Mouse (Mus musculus) mouse embryonic stem cell (cell line): ENCODE measurements around the gene Zfp986.
"Not testable (repeated sequence)": the region's sequence is repeated elsewhere in the genome, so short reads cannot be mapped to it uniquely, and the experiment has no call there.

ENCODE experiments used
- in situ Hi-C, 2 experiments: fragments of 300-500 bp; cut with MboI; formaldehyde crosslinking; loops; 1 replicate in 1 of 2; 3 replicates in 1 of 2; pipeline ENCODE4 v1.14.3; 2019 to 2020; ENCODE audit warnings: low sequenced_read_pairs in 2 of 2, low pct_unique_long_range_greater_than_20kb in 1 of 2, mixed read lengths in 1 of 2; ENCODE audit not compliant: unreplicated experiment in 1 of 2

Zfp986 gene

DNA sequence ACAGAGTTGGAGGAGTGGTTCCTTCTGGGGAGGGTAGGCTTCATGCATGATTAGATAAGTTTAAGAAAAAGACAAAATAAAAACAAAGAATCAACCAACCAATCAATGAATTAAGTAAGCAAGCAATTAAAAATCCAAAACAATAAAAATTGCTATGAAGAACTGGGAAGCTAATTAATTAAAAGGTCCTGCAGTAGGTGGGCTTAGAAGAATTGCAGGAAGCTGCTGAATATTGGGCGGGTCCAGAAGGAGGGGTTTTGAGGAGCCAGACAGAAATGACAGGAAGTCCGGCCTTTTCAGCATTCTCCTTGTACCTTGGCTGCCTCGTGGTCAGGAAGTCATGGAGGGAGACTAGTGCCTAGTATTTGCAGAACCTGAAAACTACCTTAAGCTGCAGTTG is at the start of gene Zfp986:
Gene Zfp986 (plus strand): TSS at position 301 of the 400 bp plus-strand sequence.
- in situ Hi-C loops, result not testable (repeated sequence)

DNA sequence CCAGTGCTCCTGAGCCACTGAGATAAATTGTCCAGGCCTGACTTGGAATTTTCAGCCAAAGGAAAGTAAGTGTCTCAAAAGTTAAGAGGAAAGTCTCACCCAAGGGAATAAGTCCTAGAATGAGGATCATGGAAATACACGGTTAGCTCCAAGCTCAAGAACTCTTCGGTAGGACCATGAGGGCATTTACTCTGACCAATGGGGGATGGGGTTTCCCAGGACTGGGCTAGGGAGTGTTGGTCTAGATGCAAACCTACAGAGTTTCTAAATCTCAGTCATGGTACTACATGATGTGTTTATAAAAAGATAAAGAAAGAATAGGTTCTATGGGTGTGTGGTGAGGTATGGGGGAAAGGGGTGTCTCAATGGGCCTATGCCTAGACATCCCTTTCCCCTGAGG is 48.6 kb upstream of the Zfp986 start:
- in situ Hi-C loops, result not testable (repeated sequence)

DNA sequence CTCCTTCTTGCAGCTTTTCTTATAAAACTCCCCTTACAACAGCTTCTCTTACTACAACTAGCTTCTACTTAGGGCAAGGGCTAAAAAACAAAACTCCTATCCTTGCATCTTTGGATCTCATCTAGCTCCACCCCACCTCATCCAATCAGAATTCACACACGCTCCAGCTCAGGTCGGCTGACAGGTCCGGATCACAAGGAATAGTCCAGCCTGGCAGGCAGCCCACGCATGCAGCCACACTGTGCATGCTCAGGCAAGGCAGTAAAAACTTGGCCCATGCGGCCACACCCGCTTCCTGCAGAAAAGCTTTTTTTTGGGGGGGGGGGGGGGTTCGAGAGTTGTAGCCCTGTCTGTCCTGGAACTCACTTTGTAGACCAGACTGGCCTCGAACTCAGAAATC is 43.0 kb upstream of the Zfp986 start:
- in situ Hi-C loops, result not testable (repeated sequence)

DNA sequence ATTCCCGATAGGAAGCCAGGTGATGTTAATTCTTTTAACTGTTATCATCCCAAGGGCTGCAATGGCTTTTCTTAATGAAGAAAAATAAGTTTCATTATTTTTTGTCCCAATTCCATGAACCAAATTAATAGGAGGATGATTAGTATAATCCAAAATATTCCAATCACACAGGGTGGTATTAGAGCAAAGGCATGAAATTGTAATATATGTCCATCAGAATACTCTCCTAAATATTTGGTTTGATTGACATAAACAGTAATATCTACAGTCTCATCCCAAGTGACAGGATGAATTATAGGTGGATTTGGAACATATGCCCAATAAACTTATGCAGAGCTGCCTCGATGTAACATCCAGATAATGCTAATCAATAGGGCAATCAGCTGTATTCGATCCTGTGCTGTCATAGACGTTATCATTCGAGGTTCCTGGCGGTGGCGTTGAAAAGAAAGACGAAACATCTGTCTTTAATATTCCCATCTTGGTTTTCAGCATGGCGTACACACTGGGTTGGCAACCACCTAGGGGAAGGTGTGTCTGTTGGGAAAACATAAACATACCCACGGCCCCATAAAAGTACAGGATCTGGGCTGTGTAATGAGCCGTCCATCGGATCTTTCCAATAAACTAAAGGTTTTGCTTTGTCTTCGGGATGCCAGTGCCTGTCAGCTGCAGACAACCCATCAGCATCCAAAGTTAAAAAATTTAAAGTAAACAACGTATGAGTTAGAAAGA is 37.1 kb upstream of the Zfp986 start:
- in situ Hi-C loops, result not testable (repeated sequence)

DNA sequence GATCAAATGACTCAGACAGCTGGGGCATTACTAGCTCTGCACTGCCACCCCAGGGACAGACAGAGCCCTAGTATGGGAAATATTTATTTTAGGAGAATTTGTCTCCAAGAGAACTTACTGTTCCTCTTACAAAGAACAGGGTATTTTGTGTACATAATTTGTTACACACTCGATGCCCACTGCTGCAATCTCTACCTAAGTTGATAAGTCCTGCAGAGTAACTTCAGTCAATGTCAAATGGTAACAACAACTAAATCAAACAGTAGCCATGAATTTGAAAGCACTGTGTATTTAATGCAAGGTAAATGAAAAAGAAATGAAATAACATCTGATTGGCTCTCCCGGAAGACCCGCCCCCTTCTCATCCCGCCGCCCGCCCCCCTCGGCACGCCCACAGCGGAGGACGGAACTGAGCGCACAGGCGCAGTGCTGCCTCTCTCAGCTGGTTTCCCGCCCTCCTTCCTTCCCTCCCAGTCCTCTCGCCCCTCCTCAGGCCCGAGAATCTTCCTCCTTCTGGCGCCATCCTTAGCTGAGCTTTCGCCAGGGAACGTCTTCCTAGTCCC is 32.2 kb upstream of the Zfp986 start:
- in situ Hi-C loops, result not testable (repeated sequence)

DNA sequence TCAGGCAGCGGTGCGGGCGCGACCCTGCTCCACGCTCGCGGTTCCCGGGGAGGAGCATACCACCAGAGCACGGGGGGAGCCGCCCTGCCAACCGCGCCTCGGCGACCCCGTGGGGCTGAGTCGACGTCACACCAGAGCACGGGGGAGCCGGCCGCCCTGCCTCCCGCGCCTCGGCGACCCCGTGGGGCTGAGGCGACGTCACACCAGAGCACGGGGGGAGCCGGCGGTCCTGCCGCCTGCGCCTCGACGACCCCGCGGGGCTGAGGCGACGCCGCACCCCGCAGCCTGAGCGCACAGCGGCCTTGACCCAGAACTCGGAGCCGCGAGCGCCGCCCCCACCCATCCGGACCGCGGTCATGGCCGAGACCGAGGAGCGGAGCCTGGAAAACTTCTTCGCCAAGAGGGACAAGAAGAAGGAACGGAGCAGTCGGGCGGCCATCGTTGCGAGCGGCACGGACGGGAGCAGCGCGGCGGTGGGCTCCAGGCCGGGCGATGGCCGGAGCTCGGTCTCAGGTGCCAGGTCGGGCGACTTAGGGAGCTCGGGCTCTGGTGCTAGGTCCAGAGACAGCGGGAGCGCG is 31.6 kb upstream of the Zfp986 start:
- in situ Hi-C loops, result not testable (repeated sequence)

DNA sequence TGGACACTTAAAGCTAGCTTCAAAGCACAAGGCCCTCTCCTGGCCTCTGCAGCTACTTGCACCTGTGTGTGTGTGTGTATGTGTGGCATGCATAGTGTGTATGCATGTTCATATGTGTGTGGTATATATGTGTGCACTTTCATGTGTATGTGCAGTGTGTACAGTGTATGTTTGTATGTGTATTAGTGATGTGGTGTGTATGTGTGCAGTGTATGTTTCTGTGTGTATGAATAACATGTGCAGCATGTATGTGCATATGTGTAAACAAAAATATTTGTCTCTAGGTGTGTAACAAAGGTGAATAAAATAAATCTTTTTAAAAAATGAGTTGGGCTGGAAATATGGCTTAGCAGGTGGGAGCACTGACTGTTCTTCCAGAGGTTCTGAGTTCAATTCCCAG is 21.8 kb upstream of the Zfp986 start:
- in situ Hi-C loops, result not testable (repeated sequence)

DNA sequence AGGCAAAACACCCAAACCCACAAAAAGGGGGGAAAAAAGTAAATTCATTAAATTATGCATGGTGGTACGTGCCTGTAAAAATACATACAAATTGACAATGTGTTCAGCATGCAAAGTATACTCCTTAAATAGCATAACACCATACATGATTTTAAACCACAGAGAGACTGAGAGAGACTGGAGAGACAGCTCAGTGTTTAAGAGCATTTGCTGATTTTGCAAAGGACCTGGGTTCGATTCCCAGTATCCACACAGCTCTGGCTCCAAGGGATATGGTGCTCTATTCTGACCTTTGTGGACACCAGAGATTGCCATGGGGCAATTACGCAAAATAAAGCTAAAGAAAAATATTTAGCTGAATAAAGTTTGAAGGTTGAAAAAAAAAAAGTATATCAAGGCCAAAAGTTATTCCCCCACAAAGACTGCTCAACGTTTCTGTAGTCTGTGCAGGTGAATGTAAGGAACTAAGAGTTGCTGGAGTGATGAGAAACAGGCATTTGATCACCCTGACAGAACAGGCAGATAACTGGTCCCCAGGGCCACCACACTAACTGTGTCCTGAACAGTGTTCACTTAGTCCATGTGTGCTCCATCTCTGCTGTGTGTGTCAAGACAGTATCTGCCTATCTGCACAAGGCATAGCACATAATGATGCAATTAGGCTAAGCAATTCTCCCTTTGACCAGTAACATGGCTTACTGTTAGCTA is 20.3 kb upstream of the Zfp986 start:
- in situ Hi-C loops, result not testable (repeated sequence)

DNA sequence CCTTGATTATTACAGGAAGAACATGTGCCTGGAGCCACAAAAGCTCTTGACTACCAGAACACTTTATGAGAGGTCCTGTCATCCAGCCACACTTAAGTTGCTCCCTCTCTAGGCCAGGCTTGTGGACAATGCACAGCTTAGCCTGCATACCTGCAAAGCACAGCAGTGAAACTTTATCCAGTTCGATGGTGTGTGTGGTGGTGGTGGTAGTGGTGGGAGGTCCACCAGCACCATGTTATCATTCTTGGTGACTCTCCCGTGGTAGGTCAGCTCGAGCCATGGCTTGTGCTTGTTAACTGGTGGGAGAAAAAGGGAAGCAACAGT is 19.7 kb upstream of the Zfp986 start:
- in situ Hi-C loops, result not testable (repeated sequence)

DNA sequence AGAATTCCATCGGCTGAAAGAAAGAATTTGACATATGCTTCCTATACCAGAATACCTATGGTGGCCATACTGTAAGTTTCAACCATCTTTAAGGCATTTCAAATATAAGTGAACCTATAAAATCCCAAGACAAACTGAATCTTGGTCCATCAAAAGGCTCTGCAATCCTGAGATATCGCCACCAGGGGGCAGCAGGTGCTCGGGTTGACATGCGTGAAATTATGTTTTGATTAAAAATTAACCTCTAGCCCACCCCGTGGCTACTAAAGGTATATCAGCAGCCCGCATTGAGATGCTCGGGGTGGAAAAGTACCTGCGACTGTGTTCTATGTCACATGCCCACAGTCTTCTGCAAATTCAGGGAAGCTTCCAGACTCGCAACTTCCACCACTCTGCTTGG is 17.2 kb upstream of the Zfp986 start:
- in situ Hi-C loops, result not testable (repeated sequence)

DNA sequence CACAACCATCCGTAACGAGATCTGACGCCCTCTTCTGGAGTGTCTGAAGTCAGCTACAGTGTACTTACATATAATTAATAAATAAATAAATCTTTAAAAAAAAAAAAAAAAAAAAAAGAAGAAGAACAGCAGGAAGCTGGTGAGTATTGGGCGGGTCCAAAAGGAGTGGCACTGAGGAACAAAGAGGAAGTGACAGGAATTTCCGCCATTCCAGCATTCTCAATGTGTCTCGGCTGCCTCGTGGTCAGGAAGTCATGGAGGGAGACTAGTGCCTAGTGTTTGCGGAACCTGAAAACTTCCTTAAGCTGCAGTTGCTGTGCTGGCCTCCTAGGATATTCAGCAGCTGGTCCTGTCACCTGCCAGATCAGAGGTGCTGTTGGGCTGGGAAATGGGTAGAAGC is 4.7 kb upstream of the Zfp986 start:
- in situ Hi-C loops, result not testable (repeated sequence)
